Mouse (Mus musculus) heart, postnatal 10 days (tissue): ENCODE results near the gene Tmpo. TPM values are rescaled to one million over a fixed set of nuclear protein-coding genes. Genes with fewer than 3 reads are reported as not detected.

Source experiments
- DNase-seq, 2 experiments: peaks; one replicate each; pipeline ENCODE4 v3.0.0; 2021
- intact Hi-C: fragments of 180-260 bp; cut with DNase I; formaldehyde crosslinking; loops from one replicate; pipeline ENCODE4 v1.15.1; 2025
- total RNA-seq, 2 experiments: library from RNA; stranded (reverse); gene quantifications; 2 replicates each; pipeline ENCODE4 v1.2.3; 2021

Tmpo gene
- total RNA-seq, 2 experiments from 2014 or later: 99.0 to 107 TPM

DNA sequence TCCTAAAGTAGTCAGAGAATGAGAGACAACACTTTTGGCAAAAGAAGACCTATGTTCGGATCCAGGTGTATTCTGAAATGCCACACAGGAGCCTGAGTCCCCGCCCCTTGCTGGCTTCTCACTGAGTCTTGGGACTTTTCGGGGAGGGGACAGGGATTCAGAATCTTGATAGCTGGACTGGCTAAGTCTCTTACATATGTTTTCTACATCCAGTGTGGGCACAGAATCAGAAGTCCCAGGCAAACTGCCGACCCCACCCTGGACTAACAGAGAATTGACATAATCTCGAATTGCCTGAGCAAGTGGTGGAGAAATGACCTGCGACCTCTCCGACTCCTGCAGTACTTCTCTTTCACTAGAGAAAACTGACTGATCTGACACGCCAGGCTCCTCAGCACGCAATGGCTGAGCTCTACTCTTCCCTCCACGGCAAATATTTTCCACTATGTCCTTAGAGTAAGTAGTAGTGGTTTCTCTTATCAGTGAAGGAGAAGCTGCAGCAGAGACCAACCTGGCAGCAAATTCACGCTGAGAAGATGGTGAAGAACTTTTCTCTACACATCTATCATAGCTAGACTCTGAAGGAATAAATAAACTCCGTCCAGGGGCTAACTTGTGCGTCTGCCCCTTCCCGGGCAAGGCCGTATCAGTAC is 18.5 kb downstream of the Tmpo start:
- DNase-seq: no peak
- intact Hi-C loops: no loop called here

DNA sequence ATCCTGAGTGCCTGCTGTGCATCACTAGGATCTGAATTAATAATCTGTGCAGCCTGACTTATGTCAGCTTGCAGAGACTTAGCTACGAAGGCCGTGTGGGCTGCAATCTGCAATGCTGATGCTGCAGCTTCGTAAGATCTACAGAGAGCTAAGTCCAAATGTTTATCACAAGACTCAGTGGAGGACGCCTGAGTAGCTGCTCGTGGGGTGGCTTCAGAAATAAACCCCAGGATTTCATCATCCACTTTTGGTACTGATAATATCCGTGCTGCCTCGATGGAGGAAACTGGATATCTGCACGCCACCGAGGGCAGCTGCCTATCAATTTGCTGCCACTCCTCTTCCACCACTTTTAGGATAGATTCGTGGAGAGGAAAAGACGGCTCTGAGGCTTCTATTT is 19.0 kb downstream of the Tmpo start:
- intact Hi-C loops: no loop called here
- no peak for DNase-seq

DNA sequence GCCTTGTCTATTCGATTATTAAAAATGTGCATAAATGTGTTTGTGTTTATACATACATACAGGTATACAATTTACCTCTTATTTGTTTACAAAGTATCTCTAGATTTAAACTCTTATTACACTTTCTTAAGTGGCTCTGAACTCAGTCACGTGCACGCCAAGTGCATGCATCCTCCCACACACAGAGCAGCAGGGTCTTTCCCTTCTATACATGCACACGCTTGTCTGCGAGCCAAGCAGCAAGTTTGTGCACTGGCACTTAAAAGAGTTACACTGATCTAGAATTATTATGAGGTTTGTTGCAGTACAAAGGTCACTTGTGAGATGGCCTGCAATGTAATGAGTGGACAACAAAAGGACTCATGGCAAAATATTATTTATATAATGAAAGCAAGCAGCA is 20.1 kb downstream of the Tmpo start:
- intact Hi-C loops: no loop called here
- no peak for DNase-seq

DNA sequence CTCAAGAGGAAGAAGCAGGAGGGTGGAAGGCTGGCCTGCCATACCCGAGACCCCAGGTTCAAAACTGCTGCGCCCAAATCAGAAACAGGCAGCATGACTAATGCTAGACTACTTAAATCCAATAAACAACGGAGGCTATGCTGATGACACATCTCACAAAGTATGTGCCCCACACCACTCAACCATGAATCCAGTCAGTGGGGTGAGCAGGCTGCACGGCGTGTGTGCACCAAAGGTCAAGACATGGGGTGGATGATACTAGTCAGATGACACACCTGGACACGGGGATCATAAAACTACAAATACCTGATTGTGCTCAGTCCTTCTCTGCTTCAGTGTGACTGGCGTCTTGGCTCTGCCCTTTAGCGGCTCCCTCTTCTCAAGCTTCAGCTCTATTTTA is 22.7 kb downstream of the Tmpo start:
- intact Hi-C loops: no loop called here
- DNase-seq: no peak

DNA sequence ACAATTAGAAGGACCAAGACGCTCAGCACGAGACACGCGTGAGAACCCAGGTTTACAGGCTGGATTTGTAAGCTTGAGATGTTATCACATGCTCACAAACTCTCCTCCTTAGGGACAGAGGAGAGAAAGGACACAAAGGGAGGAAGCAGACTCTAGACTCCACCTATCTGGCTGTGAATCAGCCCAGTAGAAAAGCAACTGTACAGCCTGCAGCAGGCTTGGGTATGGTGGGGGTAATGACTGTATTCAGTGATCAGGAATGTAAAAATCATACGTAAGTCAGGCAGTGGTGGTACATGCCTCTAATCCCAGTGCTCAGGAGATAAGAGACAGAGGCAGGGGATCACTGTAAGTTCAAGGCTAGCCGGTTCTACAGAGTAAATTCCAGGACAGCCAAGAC is 24.8 kb downstream of the Tmpo start:
- peak; percentile 35 to 56 for DNase-seq

DNA sequence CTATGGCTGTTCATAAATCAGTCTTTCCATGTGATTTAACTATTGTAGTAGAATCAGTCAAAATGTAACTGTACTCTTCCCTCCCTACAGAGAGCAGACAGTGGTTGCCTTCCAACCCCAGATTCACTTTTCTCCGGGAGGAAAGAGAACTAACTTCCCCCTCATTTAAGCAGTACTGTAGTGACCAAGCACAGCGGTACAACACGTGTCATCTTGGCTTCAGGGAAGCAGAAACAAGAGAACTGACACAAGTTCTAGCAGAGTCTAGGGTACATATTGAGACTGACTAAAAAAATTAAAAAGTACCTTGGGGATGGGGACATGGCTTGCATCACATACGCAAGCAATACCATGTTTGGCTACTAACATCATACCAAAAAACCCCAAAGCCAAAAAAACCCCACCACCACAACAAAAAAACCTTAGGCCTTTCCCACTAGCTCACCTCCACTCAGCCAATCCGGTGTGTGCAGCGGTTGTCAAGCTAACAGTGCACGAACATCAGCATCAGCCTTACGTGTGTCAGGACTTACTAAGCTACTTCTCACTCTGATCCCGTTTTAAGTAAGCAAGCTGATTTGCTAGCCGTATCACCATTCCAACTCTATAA is 27.1 kb downstream of the Tmpo start:
- intact Hi-C loops: no loop called here
- DNase-seq: no peak

More for the DNA sequence above, 24.8 kb downstream of the Tmpo start:
- intact Hi-C loops: no loop called here

DNA sequence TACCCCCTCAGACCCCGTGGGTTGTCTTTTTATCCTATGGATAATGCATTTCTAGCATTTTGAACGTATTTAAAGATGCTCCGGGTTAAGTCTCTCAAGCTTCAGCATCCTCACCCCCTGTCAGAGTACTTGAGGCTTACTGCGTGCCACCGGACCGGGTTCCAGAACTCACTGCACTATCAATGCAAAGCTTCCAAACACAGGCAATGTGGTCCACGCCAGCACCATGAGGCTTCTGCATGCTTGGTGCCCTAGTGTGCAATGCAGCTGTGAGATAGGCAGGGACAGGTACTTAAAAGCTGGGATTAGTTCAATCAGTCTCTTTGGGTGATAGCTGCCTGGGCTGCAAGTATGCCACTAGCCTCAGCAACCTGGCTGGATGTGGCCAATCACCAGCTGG is 35.7 kb downstream of the Tmpo start:
- no peak for DNase-seq
- intact Hi-C loops: no loop called here

DNA sequence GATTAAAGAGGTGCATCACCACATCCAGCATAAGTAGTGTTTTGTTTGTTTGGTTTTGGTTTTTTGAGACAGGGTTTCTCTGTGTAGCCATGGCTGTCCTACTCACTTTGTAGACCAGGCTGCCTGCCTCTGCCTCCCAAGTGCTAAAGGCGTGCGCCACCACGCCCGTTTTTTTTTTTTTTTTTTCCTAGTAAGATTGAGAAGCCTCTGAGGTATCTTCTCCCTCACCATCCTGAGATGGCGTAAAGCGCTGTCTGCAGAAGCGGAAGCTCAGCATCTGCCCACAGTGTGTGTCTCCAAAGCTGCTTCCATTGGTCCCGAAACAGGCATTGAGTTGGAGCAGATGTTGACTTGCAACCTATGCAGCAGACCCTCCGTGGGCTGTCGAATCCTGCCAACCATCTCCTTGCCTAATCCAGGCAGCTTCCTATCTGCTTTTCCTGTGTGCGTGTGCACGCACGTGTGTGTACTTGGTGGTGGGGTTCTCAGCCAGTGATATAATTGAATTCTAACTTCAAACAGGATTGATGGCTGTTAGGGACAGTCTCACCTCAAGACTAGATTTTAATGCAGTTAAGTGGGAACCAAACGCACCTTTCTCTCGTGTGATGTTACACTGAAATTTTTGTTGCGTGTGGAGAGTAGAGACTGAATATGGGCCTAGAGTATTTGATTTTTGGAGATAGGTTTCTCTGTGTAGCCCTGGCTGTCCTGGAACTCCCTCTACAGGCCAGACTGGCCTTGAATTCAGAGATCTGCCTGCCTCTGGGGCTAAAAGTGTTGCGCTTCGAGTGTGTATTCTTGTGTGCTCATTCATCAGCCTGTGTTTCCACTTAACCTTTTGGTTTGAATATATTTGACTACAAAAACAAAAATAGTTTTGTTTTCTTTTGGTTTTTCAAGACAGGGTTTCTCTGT is 37.5 kb downstream of the Tmpo start:
- intact Hi-C loops: loop anchor here (2.0 to 5.0 kb wide), 2 partner anchors 83 to 416 kb away; no protein-coding TSS in a partner anchor
- DNase-seq: no peak

DNA sequence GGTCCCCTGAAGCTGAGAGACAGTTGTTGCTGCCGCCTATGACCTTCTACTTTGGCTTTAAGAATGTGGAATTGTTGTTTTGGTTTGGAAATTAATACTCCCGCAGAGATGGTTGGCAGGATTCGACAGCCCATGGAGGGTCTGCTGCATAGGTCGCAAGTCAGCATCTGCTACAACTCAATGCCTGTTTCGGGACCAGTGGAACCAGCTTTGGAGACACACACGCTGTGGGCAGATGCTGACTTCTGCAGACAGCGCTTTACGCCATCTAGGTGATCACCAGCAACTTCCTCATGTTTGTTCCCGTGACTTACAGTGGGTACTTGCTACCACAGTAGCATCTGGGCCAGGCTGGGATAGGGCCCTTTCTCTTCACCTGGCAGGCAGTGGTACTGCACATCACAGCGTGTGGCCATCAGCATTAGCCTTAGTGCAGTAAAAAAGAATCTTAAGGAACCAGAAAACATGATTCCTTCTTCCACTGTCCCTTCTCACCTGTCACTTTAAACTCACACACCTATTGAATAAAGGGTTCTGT is 38.4 kb downstream of the Tmpo start:
- DNase-seq: no peak
- intact Hi-C loops: loop anchor here (2.0 to 5.0 kb wide), 2 partner anchors 82 to 415 kb away; no protein-coding TSS in a partner anchor

DNA sequence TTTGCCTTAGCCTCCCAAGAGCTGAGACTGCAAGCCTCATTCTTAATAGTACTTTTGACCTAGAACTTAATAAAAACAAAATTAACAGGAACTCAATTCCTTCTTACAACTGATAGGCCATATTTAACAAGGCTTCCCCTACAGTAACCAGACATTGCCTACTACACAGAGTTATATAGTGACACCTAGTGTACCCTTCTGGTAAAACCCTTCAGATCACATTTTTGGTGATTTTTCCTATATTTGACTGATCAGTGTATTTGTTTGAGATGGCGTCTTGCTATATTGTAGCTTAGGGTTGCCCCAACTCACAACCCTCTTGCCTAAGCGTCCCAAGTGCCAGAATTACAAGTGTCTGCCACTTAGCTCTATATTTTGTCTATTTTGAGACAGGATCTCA is 39.6 kb downstream of the Tmpo start:
- intact Hi-C loops: loop anchor here (2.0 to 5.0 kb wide), 2 partner anchors 67 to 414 kb away; no protein-coding TSS in a partner anchor

DNA sequence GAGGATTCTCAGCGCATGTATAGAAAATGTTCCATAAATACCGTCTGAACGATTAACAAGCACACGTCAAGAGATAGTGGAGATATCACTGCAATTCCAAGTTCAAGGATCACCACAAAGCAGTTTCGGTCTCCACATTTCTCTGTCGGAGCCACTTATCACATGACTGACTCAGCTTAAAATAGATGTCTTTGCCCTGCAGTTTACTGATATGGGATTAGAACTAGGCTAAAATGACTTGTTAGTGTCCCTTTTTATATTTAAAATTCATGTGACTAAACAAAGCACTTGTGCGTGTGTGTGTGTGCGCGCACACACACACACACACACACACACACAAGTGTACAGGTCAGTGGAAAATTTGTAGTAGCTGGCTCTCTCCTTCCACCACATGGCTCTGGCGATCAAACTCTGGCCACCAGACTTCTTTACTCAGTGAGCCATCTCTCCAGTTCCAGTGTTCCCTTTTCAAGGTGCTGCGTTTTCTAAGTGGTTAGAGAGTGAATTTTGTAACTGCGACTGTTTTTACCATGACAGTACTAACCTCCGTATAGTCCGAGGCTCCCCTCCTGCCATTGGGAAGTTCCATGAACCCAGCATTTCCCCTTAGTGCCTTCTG is 41.9 kb downstream of the Tmpo start:
- DNase-seq: no peak
- intact Hi-C loops: no loop called here

More for the DNA sequence above, 39.6 kb downstream of the Tmpo start:
- DNase-seq: peak in 1 of 2 experiments; percentile 34

DNA sequence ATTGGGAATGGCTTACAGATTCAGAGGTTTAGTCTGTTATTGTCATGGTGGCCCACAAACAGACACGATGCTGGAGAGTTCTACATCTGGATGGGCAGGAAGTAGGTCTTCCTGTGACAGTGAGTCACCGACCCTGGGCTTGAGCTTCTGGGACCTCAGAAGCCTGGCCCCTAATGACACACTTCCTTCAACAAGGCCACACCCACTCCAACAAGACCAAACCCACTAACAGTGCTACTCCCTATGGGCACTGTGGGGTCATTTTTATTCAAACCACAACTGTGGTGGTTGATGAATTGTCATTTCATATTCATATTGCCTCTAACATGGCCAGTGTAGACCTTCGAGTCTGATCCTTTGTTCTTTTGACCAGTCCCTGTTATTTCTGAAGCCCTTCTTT is 42.8 kb downstream of the Tmpo start:
- intact Hi-C loops: no loop called here
- DNase-seq: peak in 1 of 2 experiments; percentile 20

DNA sequence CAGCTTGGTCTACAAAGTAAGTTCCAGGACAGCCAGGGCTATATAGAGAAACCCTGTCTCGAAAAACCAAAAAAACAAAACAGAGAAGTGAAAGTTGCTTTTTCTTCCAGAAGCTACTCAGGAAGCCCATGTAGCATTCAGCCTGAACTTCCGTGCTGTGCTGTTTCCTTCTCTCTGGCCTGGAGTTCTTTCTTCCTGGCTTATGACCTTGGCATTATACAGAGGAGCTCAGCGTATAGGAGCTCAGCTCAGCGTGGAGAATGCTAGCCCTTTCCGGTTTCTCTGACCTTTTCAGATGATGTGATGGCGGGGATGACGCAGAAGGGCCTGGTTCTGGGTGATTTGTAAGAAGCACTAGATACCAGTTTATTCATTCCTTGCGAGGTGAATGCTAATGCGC is 43.7 kb downstream of the Tmpo start:
- no peak for DNase-seq
- intact Hi-C loops: no loop called here

DNA sequence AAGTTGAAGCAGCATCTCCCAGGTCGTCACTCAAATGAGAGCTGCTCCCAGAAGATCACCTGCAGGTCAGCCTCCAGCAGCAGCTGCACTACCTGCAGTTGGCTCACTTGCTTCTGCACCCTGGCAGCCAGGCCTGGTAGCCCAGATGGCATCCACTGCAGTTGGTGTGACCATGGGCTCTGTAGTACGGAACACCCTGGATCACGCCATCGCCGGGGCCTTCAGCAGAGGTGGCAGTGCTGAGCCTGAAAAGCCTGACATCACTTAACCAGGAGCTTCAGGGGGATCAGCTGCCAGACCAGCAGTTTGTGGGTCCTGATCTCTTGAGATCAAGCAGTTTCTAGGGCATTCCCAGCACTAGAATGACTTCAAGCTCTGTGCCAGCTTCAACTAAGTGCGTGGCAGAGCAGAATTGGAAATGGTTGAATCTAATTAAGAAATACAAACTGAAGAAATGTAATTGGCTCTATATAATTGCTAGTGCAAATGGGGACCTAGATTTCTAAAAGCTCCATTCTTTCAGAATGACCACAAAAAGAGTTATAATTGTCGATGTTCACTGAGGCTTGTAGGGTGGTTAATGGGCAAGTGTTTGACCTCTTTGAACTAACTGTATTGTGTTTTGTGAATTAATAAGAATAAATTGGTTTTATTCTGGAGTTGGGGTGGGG is 45.7 kb downstream of the Tmpo start:
- intact Hi-C loops: no loop called here
- no peak for DNase-seq

DNA sequence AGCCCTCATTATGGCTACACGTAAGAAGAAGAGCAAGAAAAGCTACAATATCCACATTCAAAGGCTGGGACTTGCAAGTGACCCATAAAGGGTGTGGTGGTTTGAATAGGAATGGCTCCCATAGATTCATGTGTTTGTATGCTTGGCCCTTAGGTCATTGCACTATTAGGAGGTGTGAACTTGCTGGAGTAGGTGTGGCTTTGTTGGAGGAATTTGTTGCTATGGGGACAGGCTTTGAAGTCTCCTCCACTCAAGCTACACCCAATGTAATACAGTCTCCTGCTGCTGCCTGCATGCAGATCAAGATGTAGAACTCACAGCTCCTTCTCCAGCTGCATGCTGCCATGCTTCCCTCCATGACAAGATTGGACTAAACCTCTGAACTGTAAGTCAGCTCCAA is 49.5 kb downstream of the Tmpo start:
- DNase-seq: no peak
- intact Hi-C loops: no loop called here

DNA sequence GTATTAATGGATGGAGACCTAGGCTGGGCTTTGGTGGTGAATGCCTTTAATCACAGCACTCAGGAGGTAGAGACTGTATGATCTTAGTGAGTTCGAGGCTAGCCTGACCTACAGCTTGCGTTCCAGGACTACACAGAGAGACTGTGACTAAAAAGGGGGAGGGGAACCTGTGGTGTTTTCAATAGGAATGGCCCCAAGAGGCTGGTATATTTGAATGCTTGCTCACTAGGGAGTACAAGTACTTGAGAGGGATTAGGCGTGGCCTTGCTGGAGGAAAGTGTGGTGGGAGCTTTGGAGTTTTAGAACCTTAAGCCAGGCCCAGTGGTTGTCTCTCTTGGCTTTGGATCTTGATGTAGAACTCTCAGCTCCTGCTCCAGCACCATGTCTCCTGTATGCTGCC is 50.3 kb downstream of the Tmpo start:
- intact Hi-C loops: no loop called here
- no peak for DNase-seq

DNA sequence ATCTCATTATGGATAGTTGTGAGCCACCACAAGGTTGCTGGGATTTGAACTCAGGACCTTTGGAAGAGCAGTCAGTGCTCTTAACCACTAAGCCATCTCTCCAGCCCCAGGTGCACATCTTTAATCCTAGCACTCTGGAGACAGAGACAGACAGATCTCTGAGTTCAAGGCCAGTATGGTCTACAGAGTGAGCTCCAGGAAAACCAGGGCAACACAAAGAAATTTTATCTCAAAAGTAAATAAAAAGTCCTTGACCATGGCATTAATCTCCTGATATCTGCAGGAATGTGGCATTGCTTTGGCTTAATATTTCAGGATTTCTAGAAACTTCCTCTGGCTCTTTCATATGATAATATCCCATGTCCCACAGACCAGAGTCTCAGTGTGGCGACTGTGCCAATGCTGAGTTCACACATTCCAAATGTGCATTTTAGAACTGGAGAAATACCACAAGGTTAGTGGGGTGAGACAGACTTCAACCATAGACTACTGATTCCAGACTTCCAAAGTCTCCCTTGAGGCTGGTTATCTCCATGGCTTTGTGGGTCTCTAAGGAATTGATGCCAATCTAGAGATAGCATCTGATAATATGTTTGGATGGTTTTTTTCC is 52.5 kb downstream of the Tmpo start:
- intact Hi-C loops: no loop called here
- no peak for DNase-seq

DNA sequence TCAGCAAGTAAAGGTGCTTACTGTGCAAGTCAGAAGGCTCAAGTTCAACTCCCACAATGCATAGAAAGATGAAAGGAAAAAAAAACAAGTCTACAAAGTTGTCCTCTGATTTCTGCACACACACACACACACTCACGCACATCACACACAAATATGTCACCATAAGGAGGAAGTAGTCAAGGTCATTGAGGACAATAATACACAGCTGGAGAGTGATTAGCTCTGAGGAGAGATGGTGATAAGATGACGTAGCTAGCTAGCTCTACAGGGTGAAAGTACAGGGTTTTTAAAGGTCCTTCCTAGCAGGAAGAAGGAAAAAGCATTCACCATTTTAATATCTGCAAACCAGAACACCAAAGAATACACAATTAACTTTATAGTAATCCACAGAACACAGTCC is 53.7 kb downstream of the Tmpo start:
- DNase-seq: no peak
- intact Hi-C loops: no loop called here

DNA sequence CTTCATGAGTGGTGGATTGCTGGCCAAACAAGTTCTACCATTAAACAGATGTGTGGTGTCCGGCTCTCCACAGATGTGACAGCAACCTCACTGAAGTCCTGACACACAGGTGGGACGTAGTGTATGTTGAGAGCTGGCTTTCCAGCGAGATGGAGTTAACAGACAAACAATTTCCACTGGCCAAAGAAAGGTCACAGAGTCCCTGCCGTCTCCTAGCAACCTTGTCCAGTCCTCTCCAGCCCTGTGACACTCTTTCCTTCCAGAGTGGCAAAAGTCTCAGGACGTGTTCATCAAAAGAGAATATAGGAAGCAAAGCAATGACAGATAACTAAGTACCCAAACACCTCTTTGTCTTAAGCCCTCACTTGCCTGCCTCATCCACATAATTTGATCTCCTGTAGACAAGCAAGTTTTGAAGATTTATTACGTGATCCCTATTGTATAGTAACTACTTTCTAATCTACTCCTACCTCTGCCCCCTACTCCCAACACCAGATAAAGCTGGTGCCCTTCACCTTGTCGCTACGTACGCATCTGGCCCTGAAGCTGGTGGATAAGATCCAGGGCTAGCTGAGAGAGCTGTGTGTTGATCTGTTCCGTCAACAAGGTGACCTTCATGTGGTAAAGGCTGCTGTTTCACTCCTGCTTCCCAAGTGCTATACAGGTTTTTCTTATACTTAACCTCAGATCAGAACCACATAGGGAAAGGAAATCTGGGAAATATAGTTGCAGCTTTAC is 54.3 kb downstream of the Tmpo start:
- intact Hi-C loops: no loop called here
- peak in 1 of 2 experiments; percentile 34 for DNase-seq
